Comparison of ENCODE assay signal across 8 mouse cellular contexts in genomic region chr11:117653491-117654351, GRCm38 (mm10). TPM values are rescaled to one million over a fixed set of nuclear protein-coding genes. Genes with fewer than 3 reads are reported as not detected.
DNase-seq lines count a peak whose midpoint lies in the region; ATAC-seq and TF ChIP-seq lines count a peak whose summit lies in the region.

TSS of gene Tnrc6c (plus strand) at chr11:117654289.

- TF ChIP-seq RAD21 in CH12.LX (IDR thresholded peaks at IDR 0.05; ENCODE audit: low read depth, low read length), result peak; percentile 12

- H3K9me3 ChIP-seq in CH12.LX (replicated peaks; ENCODE audit: low read length), result no peaks in the 10 kb centered on the region
- H3K9me3 ChIP-seq in forebrain, embryonic 14.5 days (replicated peaks; ENCODE audit: control insufficient read depth, low read length), result no peaks in the 10 kb centered on the region

- under 1% methylated on average over 62 of the region's 62 CpGs for WGBS in bone marrow, adult 2 months
- under 1% methylated on average over 62 of the region's 62 CpGs for WGBS in forebrain, embryonic 14.5 days
- WGBS in lung, adult 2 months, result 1% methylated on average over 62 of the region's 62 CpGs

- peak within 1 kb of the TSS; percentile 71 for H3K27ac ChIP-seq in CH12.LX (ENCODE audit: insufficient read depth, low read depth)
- H3K27ac ChIP-seq in bone marrow, adult 2 months (ENCODE audit: control insufficient read depth, insufficient read depth, low read depth, low read length, poor library complexity), result peak within 1 kb of the TSS; percentile 97
- peak within 1 kb of the TSS; percentile 99 for H3K27ac ChIP-seq in forebrain, embryonic 14.5 days (ENCODE audit: low read depth, low read length)

- intact Hi-C loops in heart, postnatal 10 days (cut with DNase I), result loop anchor here (2.0 kb wide), 2 partner anchors 55 to 269 kb away; no protein-coding TSS in a partner anchor

- peaks cover 2 to 42% of the 10 kb centered on the region in 2 experiments; a peak in 3 of 4 replicates for H3K4me1 ChIP-seq in CH12.LX (ENCODE audit: control insufficient read depth in 1 of 2, insufficient read depth in 2 of 2)
- H3K4me1 ChIP-seq in bone marrow, adult 2 months (ENCODE audit: control insufficient read depth, insufficient read depth, low read length), result no peaks in the 10 kb centered on the region
- H3K4me1 ChIP-seq in forebrain, embryonic 14.5 days (ENCODE audit: control insufficient read depth, insufficient read depth, low read length), result peaks cover 27% of the 10 kb centered on the region
- H3K4me1 ChIP-seq in lung, adult 2 months (ENCODE audit: control insufficient read depth, insufficient read depth, low read length), result peaks cover 5% of the 10 kb centered on the region

- peak within 1 kb of the TSS; percentile 98 for H3K9ac ChIP-seq in CH12.LX (ENCODE audit: insufficient read depth, low read depth)
- H3K9ac ChIP-seq in forebrain, embryonic 14.5 days (ENCODE audit: low read length), result peak within 1 kb of the TSS; percentile 98

- ATAC-seq in forebrain, embryonic 14.5 days, result peak; percentile 92

- peaks cover 36% of the 10 kb centered on the region for H3K79me2 ChIP-seq in CH12.LX (replicated peaks; ENCODE audit: control insufficient read depth, extremely low read depth, insufficient read depth, poor library complexity, severe bottlenecking)

- no peak; a peak in 1 of 4 replicates for TF ChIP-seq CTCF in CH12.LX (conservative IDR thresholded peaks at IDR 0.05 in 1 of 2, IDR thresholded peaks at IDR 0.05 in 1 of 2; ENCODE audit: low read depth in 2 of 2, low read length in 2 of 2)
- no peak for TF ChIP-seq CTCF in bone marrow, adult 2 months (IDR thresholded peaks at IDR 0.05; ENCODE audit: control insufficient read depth, insufficient read depth, low read length)
- no peak for TF ChIP-seq CTCF in lung, adult 2 months (IDR thresholded peaks at IDR 0.05; ENCODE audit: insufficient read depth, low read length)

- DNase-seq in CH12.LX (ENCODE audit: extremely low read depth), result peak; percentile 88
- DNase-seq in forebrain, embryonic 14.5 days (ENCODE audit: low spot score), result peak; percentile 95
- DNase-seq in heart, postnatal 10 days, result no peak
- DNase-seq in layer of hippocampus, adult 8-10 months (ENCODE audit: low spot score in 2 of 2), result peak; percentile 83 to 87
- DNase-seq in lung, adult 2 months, result no peak
- peak; percentile 5 for DNase-seq in ovary, postnatal 10 days (ENCODE audit: low spot score)
- DNase-seq in thymus, postnatal 14 days, result peak; percentile 89

- in situ Hi-C loops in CH12.LX (cut with MboI; ENCODE audit: low pct_ligation_motif_present, low pct_unique_long_range_greater_than_20kb, low sequenced_read_pairs), result loop anchor here (5.0 kb wide), 2 partner anchors 41 to 171 kb away; partner anchors contain the start of gene Gm11733

- peak; percentile 51 for TF ChIP-seq EP300 in CH12.LX (IDR thresholded peaks at IDR 0.05; ENCODE audit: low read length)

- H3K27me3 ChIP-seq in CH12.LX (replicated peaks), result peaks cover 29% of the 10 kb centered on the region
- 0 out of 2 replicates have a peak, but pooled peaks cover 3% of the 10 kb centered on the region for H3K27me3 ChIP-seq in forebrain, embryonic 14.5 days (replicated peaks; ENCODE audit: control insufficient read depth, insufficient read depth, low read length)

- H3K36me3 ChIP-seq in CH12.LX (replicated peaks in 1 of 2; ENCODE audit: control insufficient read depth in 1 of 2, insufficient read depth in 1 of 2, low read length in 1 of 2), result no peaks in the 10 kb centered on the region
- H3K36me3 ChIP-seq in forebrain, embryonic 14.5 days (ENCODE audit: control insufficient read depth, insufficient read depth, low read length), result no peaks in the 10 kb centered on the region

- peak within 1 kb of the TSS; percentile 72 to 92 (median 83) for H3K4me3 ChIP-seq in CH12.LX (replicated peaks in 1 of 3; ENCODE audit: low read depth in 2 of 3, low read length in 2 of 3, poor library complexity in 1 of 3)
- peak within 1 kb of the TSS; percentile 80 for H3K4me3 ChIP-seq in bone marrow, adult 2 months (replicated peaks; ENCODE audit: control insufficient read depth, low read depth, low read length)
- H3K4me3 ChIP-seq in forebrain, embryonic 14.5 days (ENCODE audit: low read depth, low read length), result peak within 1 kb of the TSS; percentile 87
- H3K4me3 ChIP-seq in lung, adult 2 months (replicated peaks; ENCODE audit: extremely low read depth, low read depth, low read length), result peak within 1 kb of the TSS; percentile 96

- dilution Hi-C loops in CH12.LX (cut with MboI; ENCODE audit: extremely low pct_ligation_motif_present, extremely low pct_unique_long_range_greater_than_20kb, low sequenced_read_pairs), result no loop called here

- H3K4me2 ChIP-seq in CH12.LX (ENCODE audit: insufficient read depth, low read depth, poor library complexity, severe bottlenecking), result peak within 1 kb of the TSS; percentile 72
- H3K4me2 ChIP-seq in forebrain, embryonic 14.5 days (ENCODE audit: low read length), result peak within 1 kb of the TSS; percentile 92

- TF ChIP-seq POLR2A in CH12.LX (IDR thresholded peaks at IDR 0.05; ENCODE audit: low read depth, low read length), result no peak
- no peak for TF ChIP-seq POLR2A in bone marrow, adult 2 months (IDR thresholded peaks at IDR 0.05; ENCODE audit: borderline replicate concordance, control insufficient read depth, low read depth, low read length)
- no peak for TF ChIP-seq POLR2A in lung, adult 2 months (IDR thresholded peaks at IDR 0.05; ENCODE audit: borderline replicate concordance, extremely low read depth, low read depth, low read length)

TF ChIP-seq in CH12.LX, 34 proteins besides CTCF, POLR2A, EP300 and RAD21:
- TF ChIP-seq ZC3H11A (IDR thresholded peaks at IDR 0.05; ENCODE audit: low read depth, low read length), result no peak
- TF ChIP-seq JUN (IDR thresholded peaks at IDR 0.05; ENCODE audit: insufficient read depth, low read depth, low read length), result no peak
- no peak for TF ChIP-seq MAFK (IDR thresholded peaks at IDR 0.05; ENCODE audit: insufficient replicate concordance, low read length)
- TF ChIP-seq ZKSCAN1 (IDR thresholded peaks at IDR 0.05; ENCODE audit: borderline replicate concordance, low read depth, low read length), result no peak
- TF ChIP-seq HCFC1 (IDR thresholded peaks at IDR 0.05; ENCODE audit: low read depth, low read length), result no peak
- TF ChIP-seq SIN3A (IDR thresholded peaks at IDR 0.05; ENCODE audit: low read length), result 0 out of 2 replicates have a peak, but pooled peaks have one; percentile 38
- no peak for TF ChIP-seq E2F4 (IDR thresholded peaks at IDR 0.05; ENCODE audit: insufficient replicate concordance, low read depth, low read length)
- TF ChIP-seq MAX (IDR thresholded peaks at IDR 0.05; ENCODE audit: low read length), result 0 out of 2 replicates have a peak, but pooled peaks have one; percentile 12
- TF ChIP-seq ZNF384 (IDR thresholded peaks at IDR 0.05; ENCODE audit: low read depth, low read length), result no peak
- no peak for TF ChIP-seq JUND (conservative IDR thresholded peaks at IDR 0.05; ENCODE audit: low read depth, low read length)
- no peak for TF ChIP-seq RCOR1 (conservative IDR thresholded peaks at IDR 0.05; ENCODE audit: low read depth, low read length)
- TF ChIP-seq ELF1 (IDR thresholded peaks at IDR 0.05; ENCODE audit: low read depth, low read length), result peak; percentile 10; the same call in 1 of the 2 replicates
- peak; percentile 13; the same call in 1 of the 2 replicates for TF ChIP-seq TCF12 (IDR thresholded peaks at IDR 0.05; ENCODE audit: low read depth, low read length)
- peak; percentile 70; the same call in 1 of the 2 replicates for TF ChIP-seq KAT2A (IDR thresholded peaks at IDR 0.05; ENCODE audit: insufficient replicate concordance, low read length)
- no peak; the same call in 1 of the 2 replicates for TF ChIP-seq ETS1 (conservative IDR thresholded peaks at IDR 0.05; ENCODE audit: low read depth, low read length)
- TF ChIP-seq BHLHE40 (IDR thresholded peaks at IDR 0.05; ENCODE audit: low read depth, low read length), result peak; percentile 95
- TF ChIP-seq NELFE (IDR thresholded peaks at IDR 0.05; ENCODE audit: low read depth, low read length), result no peak
- TF ChIP-seq PAX5 (IDR thresholded peaks at IDR 0.05; ENCODE audit: low read length), result no peak
- TF ChIP-seq NRF1 (IDR thresholded peaks at IDR 0.05; ENCODE audit: low read depth, low read length), result peak; percentile 76
- TF ChIP-seq UBTF (IDR thresholded peaks at IDR 0.05; ENCODE audit: low read depth, low read length), result no peak; the same call in 1 of the 2 replicates
- peak; percentile 97 for TF ChIP-seq MAZ (IDR thresholded peaks at IDR 0.05; ENCODE audit: low read depth, low read length)
- peak; percentile 40; the same call in 1 of the 2 replicates for TF ChIP-seq IRF4 (IDR thresholded peaks at IDR 0.05; ENCODE audit: low read depth, low read length)
- TF ChIP-seq MEF2A (IDR thresholded peaks at IDR 0.05; ENCODE audit: borderline replicate concordance, low read depth, low read length), result 0 out of 2 replicates have a peak, but pooled peaks have one; percentile 13
- TF ChIP-seq SMC3 (IDR thresholded peaks at IDR 0.05; ENCODE audit: low read depth, low read length), result peak; percentile 6; the same call in 1 of the 2 replicates
- TF ChIP-seq MXI1 (IDR thresholded peaks at IDR 0.05; ENCODE audit: low read depth, low read length), result no peak; the same call in 1 of the 2 replicates
TF ChIP-seq in CH12.LX: peak in this region for 11.

RNA-seq across cellular contexts. Expression of gene Tnrc6c, which starts in this region (rescaled TPM):
- total RNA-seq in CH12.LX (2012; rRNA removed), result 16.7 and 17.2 TPM in 2 replicates
- total RNA-seq in CH12.LX (2014; rRNA removed), result 6.1 and 6.9 TPM in 2 replicates
- 12.2 and 12.8 TPM in 2 replicates for polyA plus RNA-seq in CH12.LX (2012; ENCODE audit: insufficient read length, low read depth)
- 14.5 and 19.5 TPM in 2 replicates for polyA plus RNA-seq in bone marrow, adult 2 months (2011; ENCODE audit: insufficient read depth, insufficient read length, low replicate concordance, missing spikeins)
- 20.0 and 24.5 TPM in 2 replicates for polyA plus RNA-seq in forebrain, embryonic 14.5 days (2014; fragmentation: Nextera tagmentation; extraction: Ambion mirVana)
- total RNA-seq in heart, postnatal 10 days (2021), result 10 to 100 TPM; 32.2 to 33.9 TPM
- total RNA-seq in layer of hippocampus, adult 8-10 months (2022), result 10 to 100 TPM; 69.4 to 83.2 (median 76.7) TPM
- 21.3 and 22.4 TPM in 2 replicates for polyA plus RNA-seq in lung, adult 2 months (2012; rRNA removed)

Comparison
In these comparisons a context has a peak if more than half of its experiments do, and no peak if none do; other contexts are left out.
1. DNase-seq: peak in CH12.LX (single experiment), forebrain, embryonic 14.5 days (single experiment), layer of hippocampus, adult 8-10 months (2 of 2), ovary, postnatal 10 days (single experiment) and thymus, postnatal 14 days (single experiment); none in heart, postnatal 10 days (0 of 2) and lung, adult 2 months (single experiment).
2. Peak in every context shown above with its lines, with median percentiles within 50 percentile points of each other: H3K27ac ChIP-seq and H3K4me3 ChIP-seq.